Mouse (Mus musculus) forebrain, embryonic 15.5 days (tissue): ENCODE measurements around the gene Olfr1209. TPM values are rescaled to one million over a fixed set of nuclear protein-coding genes. Genes with fewer than 3 reads are reported as not detected.

Source experiments
- ATAC-seq: fragments of 200-750 bp; cut with Nextera tagmentation; replicated peaks from 2 replicates; pipeline ENCODE4 v1.8.0; 2017; ENCODE audit warnings: mild to moderate bottlenecking, moderate TSS enrichment, moderate library complexity
- H3K27ac ChIP-seq: fragments of 300-500 bp; sonication (generic); replicated peaks from 2 replicates; pipeline ENCODE4 v1.5.1; 2015; ENCODE audit warnings: mild to moderate bottlenecking, inconsistent platforms
- H3K27me3 ChIP-seq: fragments of 300-500 bp; sonication (generic); 2 replicates; pipeline ENCODE4 v1.6.1; 2015; ENCODE audit warnings: inconsistent platforms
- H3K36me3 ChIP-seq: fragments of 300-500 bp; sonication (generic); 2 replicates; pipeline ENCODE4 v1.6.1; 2015; ENCODE audit warnings: mild to moderate bottlenecking, inconsistent platforms
- H3K4me1 ChIP-seq: fragments of 300-500 bp; sonication (generic); 2 replicates; pipeline ENCODE4 v1.6.1; 2015; ENCODE audit warnings: inconsistent platforms
- H3K4me2 ChIP-seq: fragments of 300-500 bp; sonication (generic); replicated peaks from 2 replicates; pipeline ENCODE4 v1.6.1; 2015; ENCODE audit warnings: mild to moderate bottlenecking, inconsistent platforms
- H3K4me3 ChIP-seq: fragments of 300-500 bp; sonication (generic); 2 replicates; pipeline ENCODE4 v1.5.1; 2015; ENCODE audit warnings: mild to moderate bottlenecking, inconsistent platforms
- H3K9ac ChIP-seq: fragments of 300-500 bp; sonication (generic); replicated peaks from 2 replicates; pipeline ENCODE4 v1.6.1; 2015; ENCODE audit warnings: mild to moderate bottlenecking, inconsistent platforms
- H3K9me3 ChIP-seq: fragments of 300-500 bp; sonication (generic); 2 replicates; pipeline ENCODE4 v1.6.1; 2016; ENCODE audit warnings: inconsistent platforms
- WGBS: fragments of 180-500 bp; shearing (Covaris S2); methylation state at CpG from one replicate; pipeline ENCODE4 v1.1.7; 2015; ENCODE audit warnings: mixed read lengths; 5-methylcytosine and 5-hydroxymethylcytosine counted together
- polyA plus RNA-seq: library from polyadenylated mRNA; unstranded; fragments of >200 nt; fragmentation: Nextera tagmentation; extraction: Ambion mirVana; gene quantifications from 2 replicates; pipeline ENCODE4 v1.2.1, GENCODE M21; 2015

Olfr1209 gene
- not detected in 2 replicates for polyA plus RNA-seq

- Histone ChIP-seq H3K36me3 (no peaks in the 10 kb centered on the region), H3K9ac (no peak within 1 kb of the TSS), H3K9me3 (no peaks in the 10 kb centered on the region), H3K4me2 (no peak within 1 kb of the TSS), H3K27ac (no peak within 1 kb of the TSS), H3K4me3 (no peak within 1 kb of the TSS), H3K27me3 (no peaks in the 10 kb centered on the region), H3K4me1 (no peaks in the 10 kb centered on the region)
- 84% methylated on average over 3 of the region's 3 CpGs for WGBS
- no peak for ATAC-seq
Measured at GRCm38 (mm10) chr2:88915057-88915456, at the start of gene Olfr1209. Gene Olfr1209, minus strand, starts transcription at chr2:88915157.

- Histone ChIP-seq H3K9ac (no peak within 1 kb of the TSS), H3K9me3 (no peaks in the 10 kb centered on the region), H3K36me3 (no peaks in the 10 kb centered on the region), H3K27ac (no peak within 1 kb of the TSS), H3K4me2 (no peak within 1 kb of the TSS), H3K4me3 (no peak within 1 kb of the TSS), H3K27me3 (no peaks in the 10 kb centered on the region), H3K4me1 (no peaks in the 10 kb centered on the region)
- no peak for ATAC-seq
Measured at GRCm38 (mm10) chr2:88953669-88954068, 38.7 kb upstream of the Olfr1209 start, which contains the start of gene Olfr1212. Gene Olfr1212, plus strand, starts transcription at chr2:88953969.

- Histone ChIP-seq H3K9ac (no peak within 1 kb of the TSS), H3K4me3 (no peak within 1 kb of the TSS), H3K4me2 (no peak within 1 kb of the TSS), H3K9me3 (no peaks in the 10 kb centered on the region), H3K36me3 (no peaks in the 10 kb centered on the region), H3K27ac (no peak within 1 kb of the TSS), H3K4me1 (no peaks in the 10 kb centered on the region), H3K27me3 (no peaks in the 10 kb centered on the region)
- ATAC-seq, result no peak
- 87% methylated on average over 1 of the region's 1 CpGs for WGBS
Measured at GRCm38 (mm10) chr2:88938011-88938410, 23.1 kb upstream of the Olfr1209 start, which contains the start of gene Olfr1211. Gene Olfr1211, minus strand, starts transcription at chr2:88938111.

- H3K4me2 ChIP-seq, result no peak within 1 kb of the TSS
Measured at GRCm38 (mm10) chr2:88902211-88902610, 12.7 kb downstream of the Olfr1209 start, which contains the start of gene Olfr1208. Gene Olfr1208, minus strand, starts transcription at chr2:88902311.

GRCm38 (mm10) chr2:88862931-88863330 is 52.0 kb downstream of the Olfr1209 start, which contains the start of gene Olfr1206:
Gene Olfr1206, plus strand, starts transcription at chr2:88863231.
- H3K4me1 ChIP-seq, result no peaks in the 10 kb centered on the region
- ATAC-seq, result no peak
- no peak within 1 kb of the TSS for H3K9ac ChIP-seq
- no peaks in the 10 kb centered on the region for H3K9me3 ChIP-seq
- WGBS, result 83% methylated on average over 2 of the region's 2 CpGs
- H3K27ac ChIP-seq, result no peak within 1 kb of the TSS
- no peak within 1 kb of the TSS for H3K4me3 ChIP-seq
- no peaks in the 10 kb centered on the region for H3K36me3 ChIP-seq
- H3K27me3 ChIP-seq, result no peaks in the 10 kb centered on the region
- no peak within 1 kb of the TSS for H3K4me2 ChIP-seq

More at GRCm38 (mm10) chr2:88902211-88902610, 12.7 kb downstream of the Olfr1209 start, which contains the start of gene Olfr1208:
- no peak for ATAC-seq
- H3K36me3 ChIP-seq, result no peaks in the 10 kb centered on the region
- H3K27me3 ChIP-seq, result no peaks in the 10 kb centered on the region
- no peak within 1 kb of the TSS for H3K9ac ChIP-seq
- H3K4me1 ChIP-seq, result no peaks in the 10 kb centered on the region
- H3K27ac ChIP-seq, result no peak within 1 kb of the TSS
- H3K9me3 ChIP-seq, result no peaks in the 10 kb centered on the region
- H3K4me3 ChIP-seq, result no peak within 1 kb of the TSS

Other genes with a start within 250 kb of the Olfr1209 start
- not detected in 2 replicates for gene Olfr1193, start 239.5 kb downstream of the Olfr1209 start, polyA plus RNA-seq
- gene Olfr1195, start 226.0 kb downstream of the Olfr1209 start, polyA plus RNA-seq, result not detected in 2 replicates
- not detected in 2 replicates for gene Olfr1196, start 210.6 kb downstream of the Olfr1209 start, polyA plus RNA-seq
- gene Olfr1197, start 182.8 kb downstream of the Olfr1209 start, polyA plus RNA-seq, result not detected in 2 replicates
- gene Olfr1198, start 163.8 kb downstream of the Olfr1209 start, polyA plus RNA-seq, result not detected in 2 replicates
- not detected in 2 replicates for gene Olfr1199, start 154.7 kb downstream of the Olfr1209 start, polyA plus RNA-seq
- not detected in 2 replicates for gene Olfr1200, start 144.7 kb downstream of the Olfr1209 start, polyA plus RNA-seq
- not detected in 2 replicates for gene Olfr1201, start 122.1 kb downstream of the Olfr1209 start, polyA plus RNA-seq
- not detected in 2 replicates for gene Olfr1202, start 100.7 kb downstream of the Olfr1209 start, polyA plus RNA-seq
- not detected in 2 replicates for gene Olfr1205, start 85.4 kb downstream of the Olfr1209 start, polyA plus RNA-seq
- not detected in 2 replicates for gene Olfr1204, start 65.9 kb downstream of the Olfr1209 start, polyA plus RNA-seq
- not detected in 2 replicates for gene Olfr1206, start 51.9 kb downstream of the Olfr1209 start, polyA plus RNA-seq
- gene Olfr1208, start 12.8 kb downstream of the Olfr1209 start, polyA plus RNA-seq, result not detected in 2 replicates
- gene Olfr1211, start 23.0 kb upstream of the Olfr1209 start, polyA plus RNA-seq, result not detected in 2 replicates
- not detected in 2 replicates for gene Olfr1212, start 38.8 kb upstream of the Olfr1209 start, polyA plus RNA-seq
- gene Gm13762, start 65.1 kb upstream of the Olfr1209 start, polyA plus RNA-seq, result not detected in 2 replicates
- gene Olfr1214, start 77.5 kb upstream of the Olfr1209 start, polyA plus RNA-seq, result not detected in 2 replicates
- gene Olfr1215, start 91.8 kb upstream of the Olfr1209 start, polyA plus RNA-seq, result not detected in 2 replicates
- not detected in 2 replicates for gene Olfr1216, start 103.2 kb upstream of the Olfr1209 start, polyA plus RNA-seq
- not detected in 2 replicates for gene Olfr1217, start 116.9 kb upstream of the Olfr1209 start, polyA plus RNA-seq
- gene Olfr1218, start 146.0 kb upstream of the Olfr1209 start, polyA plus RNA-seq, result not detected in 2 replicates
- gene Olfr1219, start 168.4 kb upstream of the Olfr1209 start, polyA plus RNA-seq, result not detected in 2 replicates
- not detected in 2 replicates for gene Olfr1220, start 191.7 kb upstream of the Olfr1209 start, polyA plus RNA-seq
- gene Olfr1221, start 202.1 kb upstream of the Olfr1209 start, polyA plus RNA-seq, result not detected in 2 replicates
- gene Olfr1222, start 217.9 kb upstream of the Olfr1209 start, polyA plus RNA-seq, result not detected in 2 replicates
- not detected in 2 replicates for gene Olfr1223, start 236.4 kb upstream of the Olfr1209 start, polyA plus RNA-seq
- gene Olfr1224-ps1, start 248.9 kb upstream of the Olfr1209 start, polyA plus RNA-seq, result not detected in 2 replicates